Comparison of ENCODE assay signal across 35 mouse cellular contexts in the genomic region with DNA sequence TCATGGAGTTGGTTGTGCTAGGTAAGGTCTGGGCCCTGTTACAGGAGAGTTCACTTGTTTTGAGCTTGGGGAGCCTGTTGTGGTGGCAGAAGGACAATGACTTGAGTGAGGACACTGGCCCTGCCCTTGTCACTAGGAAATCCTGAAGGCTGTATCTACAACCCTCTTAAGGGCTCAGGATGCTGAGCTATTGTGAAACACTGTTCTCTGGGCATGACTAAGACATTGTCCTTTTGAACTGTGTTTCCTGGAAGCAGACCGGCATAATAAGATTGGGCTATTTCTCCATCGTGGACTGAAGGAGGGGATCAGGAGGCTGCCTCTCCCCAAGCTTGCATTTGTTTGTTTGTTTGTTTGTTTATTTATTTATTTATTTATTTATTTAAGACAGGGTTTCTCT. TPM values are rescaled to one million over a fixed set of nuclear protein-coding genes. Genes with fewer than 3 reads are reported as not detected.
A peak's percentile ranks its signal among the peaks of the same experiment; 100 is the strongest.
DNase-seq lines count a peak whose midpoint lies in the region; ATAC-seq lines count a peak whose summit lies in the region.
"Had no signal": no experiment of that assay in that cellular context is flagged by ENCODE, and none has a peak within 500 bp of the region (broad histone marks: within the 10 kb centered on the region; RNA-seq: fewer than 3 reads in every experiment).

No protein-coding gene starts in this region.

- H3K27ac ChIP-seq in intestine, embryonic 15.5 days, result no peak overlapping the region
- no peak overlapping the region for H3K27ac ChIP-seq in neural tube, embryonic 15.5 days (replicated peaks)
- H3K27ac ChIP-seq: heart, embryonic 13.5 days; hindbrain, embryonic 10.5 days; hindbrain, embryonic 15.5 days; liver, embryonic 12.5 days; midbrain, embryonic 13.5 days had no signal

- H3K9ac ChIP-seq in intestine, embryonic 15.5 days, result no peak overlapping the region
- H3K9ac ChIP-seq in neural tube, embryonic 15.5 days (replicated peaks), result no peak overlapping the region
- H3K9ac ChIP-seq: heart, embryonic 13.5 days; hindbrain, embryonic 15.5 days; liver, embryonic 12.5 days; midbrain, embryonic 13.5 days had no signal

- 65% methylated on average over 2 of the region's 2 CpGs for WGBS in intestine, embryonic 15.5 days
- 87% methylated on average over 2 of the region's 2 CpGs for WGBS in neural tube, embryonic 15.5 days

- no peaks in the 10 kb centered on the region for H3K4me1 ChIP-seq in intestine, embryonic 15.5 days (replicated peaks)
- no peaks in the 10 kb centered on the region for H3K4me1 ChIP-seq in neural tube, embryonic 15.5 days
- H3K4me1 ChIP-seq: heart, embryonic 13.5 days; hindbrain, embryonic 10.5 days; hindbrain, embryonic 15.5 days; liver, embryonic 12.5 days; midbrain, embryonic 13.5 days had no signal

- peak; percentile 72 for DNase-seq in heart, adult 11 months
- DNase-seq in heart, postnatal 4 days, result no peak
- peak; percentile 48 for DNase-seq in 3T3-L1 (ENCODE audit: low read depth, low spot score)
- DNase-seq in gastrocnemius, postnatal 14 days, result no peak
- no peak for DNase-seq in adrenal gland, adult 2 months
- DNase-seq: adrenal gland, adult 8-10 months; cerebellum, adult 2 months; cerebellum, postnatal 25 days; gastrocnemius, postnatal 36 days; heart, postnatal 10 days; kidney, adult 9 months; kidney, postnatal 25 days; lung, adult 18-20 months; right cerebral cortex, adult 18-20 months; right cerebral cortex, postnatal 4 days; thymus, postnatal 4 days had no signal

- ATAC-seq in intestine, embryonic 15.5 days, result peak; percentile 77
- 0 out of 2 replicates have a peak, but pooled peaks have one; percentile 50 for ATAC-seq in monocyte, adult 5-6 weeks (replicated peaks; ENCODE audit: insufficient number of reproducible peaks, low FRiP score, low TSS enrichment, poor library complexity, severe bottlenecking)
- no peak for ATAC-seq in neural tube, embryonic 15.5 days (ENCODE audit: low FRiP score)
- ATAC-seq: CD4-positive, CD25-positive, alpha-beta regulatory T cell, adult 4 months; forebrain, embryonic 14.5 days; liver, embryonic 12.5 days; midbrain, embryonic 13.5 days had no signal

- no peaks in the 10 kb centered on the region for H3K9me3 ChIP-seq in intestine, embryonic 15.5 days
- no peaks in the 10 kb centered on the region for H3K9me3 ChIP-seq in neural tube, embryonic 15.5 days (replicated peaks)
- H3K9me3 ChIP-seq: hindbrain, embryonic 10.5 days; hindbrain, embryonic 15.5 days; liver, embryonic 12.5 days; midbrain, embryonic 13.5 days had no signal

- no peaks in the 10 kb centered on the region for H3K36me3 ChIP-seq in intestine, embryonic 15.5 days
- no peaks in the 10 kb centered on the region for H3K36me3 ChIP-seq in neural tube, embryonic 15.5 days
- H3K36me3 ChIP-seq: heart, embryonic 13.5 days; hindbrain, embryonic 10.5 days; hindbrain, embryonic 15.5 days; liver, embryonic 12.5 days; midbrain, embryonic 13.5 days had no signal

- no peak overlapping the region for H3K4me2 ChIP-seq in intestine, embryonic 15.5 days (replicated peaks)
- no peak overlapping the region for H3K4me2 ChIP-seq in neural tube, embryonic 15.5 days
- H3K4me2 ChIP-seq: heart, embryonic 13.5 days; hindbrain, embryonic 15.5 days; liver, embryonic 12.5 days; midbrain, embryonic 13.5 days had no signal

- intact Hi-C loops in gastrocnemius, postnatal 14 days (cut with DNase I; ENCODE audit: low total_unique reads), result no loop called here

- no peaks in the 10 kb centered on the region for H3K27me3 ChIP-seq in intestine, embryonic 15.5 days (replicated peaks)
- H3K27me3 ChIP-seq in neural tube, embryonic 15.5 days (replicated peaks), result no peaks in the 10 kb centered on the region
- H3K27me3 ChIP-seq: heart, embryonic 13.5 days; hindbrain, embryonic 15.5 days; liver, embryonic 12.5 days; midbrain, embryonic 13.5 days had no signal

- no peak overlapping the region for H3K4me3 ChIP-seq in intestine, embryonic 15.5 days (replicated peaks)
- H3K4me3 ChIP-seq in neural tube, embryonic 15.5 days (replicated peaks), result no peak overlapping the region
- H3K4me3 ChIP-seq: heart, embryonic 13.5 days; hindbrain, embryonic 10.5 days; hindbrain, embryonic 15.5 days; liver, embryonic 12.5 days; midbrain, embryonic 13.5 days had no signal

RNA-seq across cellular contexts. Expression of gene Trim72, which starts 15.4 kb away (rescaled TPM):
- 10 to 100 TPM; 66.9 to 69.8 TPM for total RNA-seq in heart, postnatal 4 days (2021)
- polyA plus RNA-seq in intestine, embryonic 15.5 days (2015; fragmentation: Nextera tagmentation; extraction: Ambion mirVana), result 0.19 and 0.53 TPM in 2 replicates
- total RNA-seq in monocyte, adult 5-6 weeks (2017), result 0.68 TPM in 1 of 3 replicates, not detected in the others
- 100 to 1,000 TPM; 246 TPM for total RNA-seq in gastrocnemius, postnatal 14 days (2021)
- total RNA-seq in adrenal gland, adult 2 months (2021), result under 1 TPM in 1 of 2 experiments, not detected in 1; 0.17 TPM
- 0.16 and 0.29 TPM in 2 replicates for polyA plus RNA-seq in adrenal gland, adult 2 months (2012; rRNA removed)
- 0.31 and 0.40 TPM in 2 replicates for polyA plus RNA-seq in neural tube, embryonic 15.5 days (2015; fragmentation: Nextera tagmentation; extraction: Ambion mirVana)
- polyA plus RNA-seq: CD4-positive, CD25-positive, alpha-beta regulatory T cell, adult 4 months; forebrain, embryonic 14.5 days; hindbrain, embryonic 10.5 days; hindbrain, embryonic 15.5 days; liver, embryonic 12.5 days; midbrain, embryonic 13.5 days; neural tube, embryonic 14.5 days; thymus, postnatal 0 days had no signal

RNA-seq across cellular contexts. Expression of gene Pycard, which starts 25.5 kb away (rescaled TPM):
- 10 to 100 TPM; 28.1 to 31.9 TPM for total RNA-seq in heart, postnatal 4 days (2021)
- polyA plus RNA-seq in intestine, embryonic 15.5 days (2015; fragmentation: Nextera tagmentation; extraction: Ambion mirVana), result 418 and 480 TPM in 2 replicates
- total RNA-seq in monocyte, adult 5-6 weeks (2017), result 65.7 to 90.8 TPM (median 79.5 TPM) in 3 replicates
- total RNA-seq in gastrocnemius, postnatal 14 days (2021), result 1 to 10 TPM; 1.8 to 1.9 TPM
- 1 to 10 TPM; 2.3 to 3.7 TPM for total RNA-seq in adrenal gland, adult 2 months (2021)
- 4.4 and 8.1 TPM in 2 replicates for polyA plus RNA-seq in adrenal gland, adult 2 months (2012; rRNA removed)
- 8.0 and 46.9 TPM in 2 replicates for polyA plus RNA-seq in neural tube, embryonic 15.5 days (2015; fragmentation: Nextera tagmentation; extraction: Ambion mirVana)

RNA-seq across cellular contexts. Expression of gene Itgam, which starts 43.3 kb away (rescaled TPM):
- total RNA-seq in heart, postnatal 4 days (2021), result 1 to 10 TPM; 1.8 to 2.5 TPM
- polyA plus RNA-seq in intestine, embryonic 15.5 days (2015; fragmentation: Nextera tagmentation; extraction: Ambion mirVana), result 2.1 TPM in 2 replicates
- total RNA-seq in monocyte, adult 5-6 weeks (2017), result 419 to 520 TPM (median 447 TPM) in 3 replicates
- total RNA-seq in gastrocnemius, postnatal 14 days (2021), result 1 to 10 TPM; 1.7 to 1.8 TPM
- total RNA-seq in adrenal gland, adult 2 months (2021), result 1 to 10 TPM; 5.5 to 9.1 TPM
- 2.0 and 2.2 TPM in 2 replicates for polyA plus RNA-seq in adrenal gland, adult 2 months (2012; rRNA removed)
- polyA plus RNA-seq in neural tube, embryonic 15.5 days (2015; fragmentation: Nextera tagmentation; extraction: Ambion mirVana), result 1.2 and 1.7 TPM in 2 replicates

RNA-seq across cellular contexts. Expression of gene Gm49368, which starts 43.3 kb away (rescaled TPM):
- total RNA-seq in heart, postnatal 4 days (2021), result not detected
- not detected in 2 replicates for polyA plus RNA-seq in intestine, embryonic 15.5 days (2015; fragmentation: Nextera tagmentation; extraction: Ambion mirVana)
- total RNA-seq in monocyte, adult 5-6 weeks (2017), result 33.7 to 34.7 TPM in 2 of 3 replicates, not detected in the other
- not detected for total RNA-seq in gastrocnemius, postnatal 14 days (2021)
- not detected for total RNA-seq in adrenal gland, adult 2 months (2021)
- not detected in 2 replicates for polyA plus RNA-seq in adrenal gland, adult 2 months (2012; rRNA removed)
- polyA plus RNA-seq in neural tube, embryonic 15.5 days (2015; fragmentation: Nextera tagmentation; extraction: Ambion mirVana), result not detected in 2 replicates
- total RNA-seq: adrenal gland, postnatal 4 days; heart, postnatal 10 days; layer of hippocampus, postnatal 10 days; left cerebral cortex, adult 18-20 months; megakaryocyte-erythroid progenitor cell, adult 5-6 weeks had no signal
- polyA plus RNA-seq: CD4-positive, CD25-positive, alpha-beta regulatory T cell, adult 4 months; cerebellum, adult 2 months; embryonic facial prominence, embryonic 11.5 days; forebrain, embryonic 14.5 days; heart, embryonic 13.5 days; hindbrain, embryonic 15.5 days; limb, embryonic 11.5 days; liver, embryonic 12.5 days; midbrain, embryonic 13.5 days; neural tube, embryonic 14.5 days; testis, adult 2 months; thymus, postnatal 0 days had no signal

RNA-seq across cellular contexts. Expression of gene Fus, which starts 51.9 kb away (rescaled TPM):
- 100 to 1,000 TPM; 402 to 429 TPM for total RNA-seq in heart, postnatal 4 days (2021)
- 306 and 315 TPM in 2 replicates for polyA plus RNA-seq in intestine, embryonic 15.5 days (2015; fragmentation: Nextera tagmentation; extraction: Ambion mirVana)
- total RNA-seq in monocyte, adult 5-6 weeks (2017), result 85.2 to 172 TPM (median 110 TPM) in 3 replicates
- total RNA-seq in gastrocnemius, postnatal 14 days (2021), result 100 to 1,000 TPM; 111 to 123 TPM
- total RNA-seq in adrenal gland, adult 2 months (2021), result 100 to 1,000 TPM; 176 to 229 TPM
- 139 and 145 TPM in 2 replicates for polyA plus RNA-seq in adrenal gland, adult 2 months (2012; rRNA removed)
- polyA plus RNA-seq in neural tube, embryonic 15.5 days (2015; fragmentation: Nextera tagmentation; extraction: Ambion mirVana), result 357 and 362 TPM in 2 replicates

Comparison
In these comparisons a context has a peak if more than half of its experiments do, and no peak if none do; other contexts are left out.
1. DNase-seq: peak in heart, adult 11 months (single experiment) and 3T3-L1 (single experiment); none in heart, postnatal 4 days (single experiment), gastrocnemius, postnatal 14 days (single experiment) and adrenal gland, adult 2 months (single experiment).
2. RNA of gene Trim72, which starts 15.4 kb away (total RNA-seq): 246 TPM in gastrocnemius, postnatal 14 days and 66.9 to 69.8 TPM in heart, postnatal 4 days; 0.17 TPM in adrenal gland, adult 2 months and 0.68 TPM in monocyte, adult 5-6 weeks; every median in the first group is over 10 times any median in the second.
3. RNA of gene Pycard, which starts 25.5 kb away (total RNA-seq): 65.7 to 90.8 TPM in monocyte, adult 5-6 weeks and 28.1 to 31.9 TPM in heart, postnatal 4 days; 2.3 to 3.7 TPM in adrenal gland, adult 2 months and 1.8 to 1.9 TPM in gastrocnemius, postnatal 14 days; every median in the first group is over 4 times any median in the second.
4. RNA of gene Itgam, which starts 43.3 kb away (total RNA-seq): 419 to 520 TPM in monocyte, adult 5-6 weeks; 5.5 to 9.1 TPM in adrenal gland, adult 2 months, 1.8 to 2.5 TPM in heart, postnatal 4 days and 1.7 to 1.8 TPM in gastrocnemius, postnatal 14 days; every median in the first group is over 10 times any median in the second.